Mouse (Mus musculus) heart, embryonic 10.5 days (tissue): ENCODE measurements around the gene Sirt2. TPM values are rescaled to one million over a fixed set of nuclear protein-coding genes. Genes with fewer than 3 reads are reported as not detected.
A peak's percentile ranks its signal among the peaks of the same experiment; 100 is the strongest.

Experiments
- DNase-seq: peaks from one replicate; pipeline ENCODE4 v3.0.0-alpha.2; 2017; ENCODE audit warnings: low spot score
- H3K27ac ChIP-seq: fragments of 300-500 bp; sonication (generic); 2 replicates; pipeline ENCODE4 v1.5.1; 2016; ENCODE audit warnings: mild to moderate bottlenecking
- H3K27me3 ChIP-seq: fragments of 300-500 bp; sonication (generic); 2 replicates; pipeline ENCODE4 v1.6.1; 2016; ENCODE audit warnings: mild to moderate bottlenecking; ENCODE audit not compliant: poor library complexity, insufficient read depth, severe bottlenecking
- H3K36me3 ChIP-seq: fragments of 300-500 bp; sonication (generic); 2 replicates; pipeline ENCODE4 v1.6.1; 2016; ENCODE audit warnings: mild to moderate bottlenecking, moderate library complexity
- H3K4me1 ChIP-seq: fragments of 300-500 bp; sonication (generic); 2 replicates; pipeline ENCODE4 v1.6.1; 2016; ENCODE audit warnings: mild to moderate bottlenecking
- H3K4me3 ChIP-seq: fragments of 300-500 bp; sonication (generic); 2 replicates; pipeline ENCODE4 v1.5.1; 2016; ENCODE audit warnings: mild to moderate bottlenecking, moderate library complexity
- H3K9me3 ChIP-seq: fragments of 300-500 bp; sonication (generic); 2 replicates; pipeline ENCODE4 v1.6.1; 2016; ENCODE audit warnings: mild to moderate bottlenecking, moderate library complexity
- WGBS: fragments of 180-500 bp; shearing (Covaris S2); methylation state at CpG from one replicate; pipeline ENCODE4 v1.1.7; 2016; 5-methylcytosine and 5-hydroxymethylcytosine counted together
- polyA plus RNA-seq: library from polyadenylated mRNA; unstranded; fragments of >200 nt; fragmentation: Nextera tagmentation; extraction: Ambion mirVana; gene quantifications from 2 replicates; pipeline ENCODE4 v1.2.1, GENCODE M21; 2016

The Sirt2 gene
- polyA plus RNA-seq, 1 experiment from 2014 or later, result 57.8 TPM

- H3K36me3 ChIP-seq, result 0 out of 2 replicates have a peak, but pooled peaks cover 10% of the 10 kb centered on the region
- H3K4me1 ChIP-seq, result peaks cover 34% of the 10 kb centered on the region
- H3K27me3 ChIP-seq, result no peaks in the 10 kb centered on the region
- no peak for DNase-seq
- no peaks in the 10 kb centered on the region for H3K9me3 ChIP-seq
- no peak overlapping the region for H3K4me3 ChIP-seq
- no peak overlapping the region for H3K27ac ChIP-seq
Observed at GRCm38 (mm10) chr7:28791706-28792105, 25.2 kb downstream of the Sirt2 start.

- no peaks in the 10 kb centered on the region for H3K27me3 ChIP-seq
- 62% methylated on average over 14 of the region's 14 CpGs for WGBS
- DNase-seq, result no peak
- H3K27ac ChIP-seq, result no peak overlapping the region
- H3K9me3 ChIP-seq, result no peaks in the 10 kb centered on the region
- H3K36me3 ChIP-seq, result 0 out of 2 replicates have a peak, but pooled peaks cover 8% of the 10 kb centered on the region
- H3K4me3 ChIP-seq, result no peak overlapping the region
- peaks cover 40% of the 10 kb centered on the region for H3K4me1 ChIP-seq
Observed at GRCm38 (mm10) chr7:28792391-28793185, 26.1 kb downstream of the Sirt2 start.

- no peaks in the 10 kb centered on the region for H3K9me3 ChIP-seq
- H3K36me3 ChIP-seq, result no peaks in the 10 kb centered on the region
- peaks cover 38% of the 10 kb centered on the region for H3K4me1 ChIP-seq
- no peak overlapping the region for H3K4me3 ChIP-seq
- WGBS, result 38% methylated on average over 2 of the region's 2 CpGs
- H3K27ac ChIP-seq, result no peak overlapping the region
- H3K27me3 ChIP-seq, result no peaks in the 10 kb centered on the region
- DNase-seq, result no peak
Observed at GRCm38 (mm10) chr7:28793834-28794233, 27.3 kb downstream of the Sirt2 start.

- WGBS, result 69% methylated on average over 3 of the region's 3 CpGs
- Histone ChIP-seq H3K27me3 (no peaks in the 10 kb centered on the region), H3K9me3 (no peaks in the 10 kb centered on the region), H3K27ac (0 out of 2 replicates have a peak overlapping the region, but pooled peaks have one; percentile 16), H3K36me3 (no peaks in the 10 kb centered on the region), H3K4me3 (no peak overlapping the region), H3K4me1 (peaks cover 33% of the 10 kb centered on the region)
- no peak for DNase-seq
Observed at GRCm38 (mm10) chr7:28794496-28794895, 28.0 kb downstream of the Sirt2 start.

- Histone ChIP-seq H3K36me3 (no peaks in the 10 kb centered on the region), H3K4me3 (peak overlapping the region; percentile 48), H3K27me3 (no peaks in the 10 kb centered on the region), H3K27ac (peak overlapping the region; percentile 88; the same call in 1 of the 2 replicates), H3K9me3 (no peaks in the 10 kb centered on the region), H3K4me1 (peaks cover 24% of the 10 kb centered on the region)
- 59% methylated on average over 15 of the region's 15 CpGs for WGBS
- no peak for DNase-seq
Observed at GRCm38 (mm10) chr7:28795832-28796231, 29.3 kb downstream of the Sirt2 start.

GRCm38 (mm10) chr7:28796562-28796975, 30.0 kb downstream of the Sirt2 start:
- peak; percentile 88 for DNase-seq
- H3K36me3 ChIP-seq, result no peaks in the 10 kb centered on the region
- peaks cover 24% of the 10 kb centered on the region for H3K4me1 ChIP-seq
- H3K4me3 ChIP-seq, result peak overlapping the region; percentile 48
- whole genome bisulfite sequencing, result 13% methylated on average over 32 of the region's 32 CpGs
- H3K9me3 ChIP-seq, result no peaks in the 10 kb centered on the region
- H3K27ac ChIP-seq, result peak overlapping the region; percentile 88
- no peaks in the 10 kb centered on the region for H3K27me3 ChIP-seq

- Histone ChIP-seq H3K27me3 (no peaks in the 10 kb centered on the region), H3K4me1 (peaks cover 51% of the 10 kb centered on the region), H3K27ac (no peak overlapping the region), H3K4me3 (no peak overlapping the region), H3K9me3 (no peaks in the 10 kb centered on the region), H3K36me3 (no peaks in the 10 kb centered on the region)
- no peak for DNase-seq
- 88% methylated on average over 9 of the region's 9 CpGs for whole genome bisulfite sequencing
Observed at GRCm38 (mm10) chr7:28799994-28800393, 33.5 kb downstream of the Sirt2 start.

GRCm38 (mm10) chr7:28801451-28801850, 34.9 kb downstream of the Sirt2 start:
- peak overlapping the region; percentile 93 for H3K27ac ChIP-seq
- H3K27me3 ChIP-seq, result no peaks in the 10 kb centered on the region
- 71% methylated on average over 3 of the region's 3 CpGs for WGBS
- H3K4me3 ChIP-seq, result no peak overlapping the region
- peaks cover 38% of the 10 kb centered on the region for H3K4me1 ChIP-seq
- no peaks in the 10 kb centered on the region for H3K9me3 ChIP-seq
- H3K36me3 ChIP-seq, result no peaks in the 10 kb centered on the region
- DNase-seq, result no peak

GRCm38 (mm10) chr7:28801901-28802670, 35.6 kb downstream of the Sirt2 start:
- Histone ChIP-seq H3K9me3 (no peaks in the 10 kb centered on the region), H3K27ac (peak overlapping the region; percentile 93), H3K27me3 (no peaks in the 10 kb centered on the region), H3K4me1 (peaks cover 32% of the 10 kb centered on the region), H3K4me3 (peak overlapping the region; percentile 39), H3K36me3 (no peaks in the 10 kb centered on the region)
- WGBS, result 36% methylated on average over 10 of the region's 10 CpGs
- DNase-seq, result no peak

GRCm38 (mm10) chr7:28802846-28803588, 36.5 kb downstream of the Sirt2 start:
- DNase-seq, result peak; percentile 90
- Histone ChIP-seq H3K4me1 (peaks cover 36% of the 10 kb centered on the region), H3K36me3 (no peaks in the 10 kb centered on the region), H3K9me3 (no peaks in the 10 kb centered on the region), H3K4me3 (peak overlapping the region; percentile 39), H3K27me3 (no peaks in the 10 kb centered on the region), H3K27ac (peak overlapping the region; percentile 93)
- 11% methylated on average over 10 of the region's 10 CpGs for WGBS

GRCm38 (mm10) chr7:28803756-28804155, 37.2 kb downstream of the Sirt2 start:
- no peaks in the 10 kb centered on the region for H3K36me3 ChIP-seq
- no peaks in the 10 kb centered on the region for H3K27me3 ChIP-seq
- no peaks in the 10 kb centered on the region for H3K9me3 ChIP-seq
- H3K27ac ChIP-seq, result peak overlapping the region; percentile 93
- H3K4me1 ChIP-seq, result peaks cover 39% of the 10 kb centered on the region
- no peak overlapping the region; the same call in 1 of the 2 replicates for H3K4me3 ChIP-seq
- 53% methylated on average over 4 of the region's 4 CpGs for WGBS
- DNase-seq, result no peak

GRCm38 (mm10) chr7:28806869-28807268, 40.3 kb downstream of the Sirt2 start:
- 87% methylated on average over 4 of the region's 4 CpGs for WGBS
- no peak overlapping the region for H3K4me3 ChIP-seq
- no peaks in the 10 kb centered on the region for H3K9me3 ChIP-seq
- no peaks in the 10 kb centered on the region for H3K27me3 ChIP-seq
- peaks cover 35% of the 10 kb centered on the region for H3K4me1 ChIP-seq
- DNase-seq, result no peak
- no peak overlapping the region for H3K27ac ChIP-seq
- peaks cover under 1% of the 10 kb centered on the region for H3K36me3 ChIP-seq
